Mouse (Mus musculus): ENCODE measurements at regions not wholly inside any gene's neighbourhood (a gene's known extent, or its start where the extent isn't known, plus 50 kb on each side); places are given as distances from the start of the nearest gene placed in this dataset.

- TF ChIP-seq POLR2A (IDR thresholded peaks at IDR 0.05; ENCODE audit: borderline replicate concordance, extremely low read depth, low read depth, low read length) (no peak), CTCF (IDR thresholded peaks at IDR 0.05; ENCODE audit: insufficient read depth, low read length) (no peak)
These were observed 143.7 kb downstream of the Moxd1 start for GRCm38 (mm10) chr10:24367010-24367409.
